Mouse (Mus musculus): ENCODE measurements around the gene Prx.

Prx gene

GRCm38 (mm10) chr7:27499036-27499435 is at the start of gene Prx:
Gene Prx (plus strand): TSS chr7:27499324.
- DNase-seq, result no peak

- DNase-seq, result no peak
Measured at GRCm38 (mm10) chr7:27451359-27451758, 47.8 kb upstream of the Prx start.

- no peak for DNase-seq
Measured at GRCm38 (mm10) chr7:27452206-27452770, 46.8 kb upstream of the Prx start.

- no peak for DNase-seq
Measured at GRCm38 (mm10) chr7:27454461-27455121, 44.5 kb upstream of the Prx start.

GRCm38 (mm10) chr7:27455273-27455672 is 43.9 kb upstream of the Prx start:
- DNase-seq, result no peak

GRCm38 (mm10) chr7:27458614-27459013 is 40.5 kb upstream of the Prx start:
- DNase-seq, result no peak

- DNase-seq, result no peak
Measured at GRCm38 (mm10) chr7:27459640-27460039, 39.5 kb upstream of the Prx start.

- no peak for DNase-seq
Measured at GRCm38 (mm10) chr7:27460477-27460876, 38.6 kb upstream of the Prx start.

- DNase-seq, result no peak
Measured at GRCm38 (mm10) chr7:27467648-27468047, 31.5 kb upstream of the Prx start.

GRCm38 (mm10) chr7:27471390-27472120 is 27.6 kb upstream of the Prx start:
- DNase-seq, result no peak

- DNase-seq, result no peak
Measured at GRCm38 (mm10) chr7:27472596-27472995, 26.5 kb upstream of the Prx start.

- DNase-seq, result peak; percentile 98
Measured at GRCm38 (mm10) chr7:27473156-27473834, 25.8 kb upstream of the Prx start, which contains the start of gene Sertad3. Gene Sertad3 (plus strand): TSS chr7:27473768.

GRCm38 (mm10) chr7:27473835-27474489 is 25.2 kb upstream of the Prx start:
- no peak for DNase-seq

- DNase-seq, result peak; percentile 99
Measured at GRCm38 (mm10) chr7:27474490-27474954, 24.6 kb upstream of the Prx start.

- DNase-seq, result no peak
Measured at GRCm38 (mm10) chr7:27475596-27475995, 23.5 kb upstream of the Prx start.

- no peak for DNase-seq
Measured at GRCm38 (mm10) chr7:27476098-27476635, 23.0 kb upstream of the Prx start.

- no peak for DNase-seq
Measured at GRCm38 (mm10) chr7:27478561-27478960, 20.6 kb upstream of the Prx start.

- DNase-seq, result no peak
Measured at GRCm38 (mm10) chr7:27479750-27480149, 19.4 kb upstream of the Prx start.

- DNase-seq, result no peak
Measured at GRCm38 (mm10) chr7:27480506-27480905, 18.6 kb upstream of the Prx start.

- no peak for DNase-seq
Measured at GRCm38 (mm10) chr7:27480927-27481626, 18.0 kb upstream of the Prx start.

GRCm38 (mm10) chr7:27481627-27481969 is 17.5 kb upstream of the Prx start:
- peak; percentile 81 for DNase-seq

GRCm38 (mm10) chr7:27483860-27484259 is 15.3 kb upstream of the Prx start:
- DNase-seq, result no peak
